Comparison of ENCODE assay signal across 8 mouse cellular contexts in genomic region chr16:34573856-34574491, GRCm38 (mm10). TPM values are rescaled to one million over a fixed set of nuclear protein-coding genes. Genes with fewer than 3 reads are reported as not detected.
DNase-seq lines count a peak whose midpoint lies in the region; ATAC-seq and TF ChIP-seq lines count a peak whose summit lies in the region.

No protein-coding gene starts in this region.

- H3K4me1 ChIP-seq in heart, adult 2 months (ENCODE audit: control insufficient read depth, insufficient read depth, low read length): no peaks in the 10 kb centered on the region
- H3K4me1 ChIP-seq in brown adipose tissue, adult 24 weeks (ENCODE audit: control insufficient read depth, insufficient read depth, insufficient read length, low read length): no peaks in the 10 kb centered on the region
- peaks cover 16% of the 10 kb centered on the region for H3K4me1 ChIP-seq in heart, embryonic 12.5 days (replicated peaks)
- peaks cover 9% of the 10 kb centered on the region; the same call in 1 of the 2 replicates for H3K4me1 ChIP-seq in liver, embryonic 11.5 days (replicated peaks; ENCODE audit: control insufficient read depth, insufficient read depth, low read length)
- peaks cover 1% of the 10 kb centered on the region; the same call in 1 of the 2 replicates for H3K4me1 ChIP-seq in small intestine, adult 2 months (ENCODE audit: control insufficient read depth, insufficient read depth, insufficient read length, low read length)

- H3K9ac ChIP-seq in heart, adult 2 months (ENCODE audit: low read depth, low read length): peak overlapping the region; percentile 93
- H3K9ac ChIP-seq in heart, embryonic 12.5 days: peak overlapping the region; percentile 93
- peak overlapping the region; percentile 66 for H3K9ac ChIP-seq in liver, embryonic 11.5 days (ENCODE audit: low read depth, low read length)

- H3K27me3 ChIP-seq in heart, adult 2 months (ENCODE audit: control insufficient read depth, insufficient read depth, low read length): peaks cover 2% of the 10 kb centered on the region; the same call in 1 of the 2 replicates
- no peaks in the 10 kb centered on the region for H3K27me3 ChIP-seq in heart, embryonic 12.5 days (replicated peaks)
- peaks cover 50% of the 10 kb centered on the region for H3K27me3 ChIP-seq in liver, embryonic 11.5 days (replicated peaks; ENCODE audit: control insufficient read depth, insufficient read depth, low read length)
- peaks cover 27% of the 10 kb centered on the region for H3K27me3 ChIP-seq in small intestine, adult 2 months (ENCODE audit: control insufficient read depth, insufficient read depth, low read length)

- peak in 1 of 2 experiments; percentile 43 for DNase-seq in heart, adult 2 months
- DNase-seq in heart, adult 8-10 months (ENCODE audit: low spot score): no peak
- DNase-seq in 3134 (ENCODE audit: extremely low read depth, insufficient read length, low spot score): peak; percentile 83
- no peak for DNase-seq in liver, embryonic 11.5 days (ENCODE audit: low spot score)
- no peak for DNase-seq in urinary bladder, postnatal 10 days (ENCODE audit: low spot score)

- H3K27ac ChIP-seq in heart, adult 2 months: peak overlapping the region; percentile 74
- H3K27ac ChIP-seq in brown adipose tissue, adult 24 weeks (replicated peaks; ENCODE audit: low read depth, low read length): peak overlapping the region; percentile 38; the same call in 1 of the 2 replicates
- peak overlapping the region; percentile 76 for H3K27ac ChIP-seq in heart, embryonic 12.5 days (ENCODE audit: poor library complexity, severe bottlenecking)
- H3K27ac ChIP-seq in liver, embryonic 11.5 days (ENCODE audit: low read depth, low read length): no peak overlapping the region; the same call in 1 of the 2 replicates
- H3K27ac ChIP-seq in small intestine, adult 2 months (ENCODE audit: insufficient read depth, low read depth, low read length): no peak overlapping the region

- ATAC-seq in heart, embryonic 12.5 days (ENCODE audit: insufficient number of reproducible peaks, low FRiP score): peak; percentile 75
- ATAC-seq in liver, embryonic 11.5 days (replicated peaks; ENCODE audit: low FRiP score): peak; percentile 49; the same call in 1 of the 2 replicates

- H3K4me2 ChIP-seq in heart, embryonic 12.5 days: peak overlapping the region; percentile 94
- H3K4me2 ChIP-seq in liver, embryonic 11.5 days: peak overlapping the region; percentile 79

- whole genome bisulfite sequencing in heart, adult 2 months: 4% methylated on average over 37 of the region's 42 CpGs
- WGBS in heart, embryonic 12.5 days: under 1% methylated on average over 41 of the region's 42 CpGs
- WGBS in liver, embryonic 11.5 days: 2% methylated on average over 31 of the region's 42 CpGs
- WGBS in small intestine, adult 2 months: 3% methylated on average over 42 of the region's 42 CpGs

- no peaks in the 10 kb centered on the region for H3K36me3 ChIP-seq in heart, adult 2 months (ENCODE audit: control insufficient read depth, insufficient read depth, low read length)
- no peaks in the 10 kb centered on the region for H3K36me3 ChIP-seq in heart, embryonic 12.5 days
- H3K36me3 ChIP-seq in liver, embryonic 11.5 days (ENCODE audit: control insufficient read depth, insufficient read depth, low read length): no peaks in the 10 kb centered on the region
- H3K36me3 ChIP-seq in small intestine, adult 2 months (ENCODE audit: control insufficient read depth, insufficient read depth, low read length): no peaks in the 10 kb centered on the region

- TF ChIP-seq EP300 in heart, adult 2 months (IDR thresholded peaks at IDR 0.05; ENCODE audit: insufficient read depth, low read depth, low read length): no peak

- H3K9me3 ChIP-seq in heart, embryonic 12.5 days (replicated peaks): no peaks in the 10 kb centered on the region
- H3K9me3 ChIP-seq in liver, embryonic 11.5 days (ENCODE audit: control insufficient read depth, low read length): no peaks in the 10 kb centered on the region

- H3K4me3 ChIP-seq in heart, adult 2 months: peak overlapping the region; percentile 68
- peak overlapping the region; percentile 80 for H3K4me3 ChIP-seq in brown adipose tissue, adult 24 weeks (ENCODE audit: insufficient read depth, low read depth, low read length)
- peak overlapping the region; percentile 73 for H3K4me3 ChIP-seq in heart, embryonic 12.5 days
- peak overlapping the region; percentile 71 for H3K4me3 ChIP-seq in liver, embryonic 11.5 days (ENCODE audit: low read depth, low read length)
- H3K4me3 ChIP-seq in small intestine, adult 2 months (ENCODE audit: low read depth, low read length): peak overlapping the region; percentile 60

- TF ChIP-seq CTCF in heart, adult 2 months (IDR thresholded peaks at IDR 0.05): no peak
- TF ChIP-seq CTCF in small intestine, adult 2 months (IDR thresholded peaks at IDR 0.05; ENCODE audit: extremely low read depth, insufficient read length, insufficient replicate concordance, low read depth, low read length): 0 out of 2 replicates have a peak, but pooled peaks have one; percentile 2

- intact Hi-C loops in heart, adult 2 months (cut with DNase I): loop anchor here (2.0 to 5.0 kb wide), 4 partner anchors 43 to 229 kb away; no protein-coding TSS in a partner anchor

- H3K79me2 ChIP-seq in heart, adult 2 months (replicated peaks; ENCODE audit: control insufficient read depth, insufficient read depth, low read length): no peaks in the 10 kb centered on the region

- TF ChIP-seq POLR2A in heart, adult 2 months (IDR thresholded peaks at IDR 0.05; ENCODE audit: insufficient read depth, low read depth, low read length): no peak
- no peak for TF ChIP-seq POLR2A in small intestine, adult 2 months (IDR thresholded peaks at IDR 0.05; ENCODE audit: low read depth, low read length)

RNA-seq across cellular contexts. Expression of gene Kalrn, which starts 0.6 kb away (rescaled TPM):
- 10 to 100 TPM; 26.1 to 31.8 TPM for total RNA-seq in heart, adult 2 months (2021)
- polyA plus RNA-seq in heart, adult 2 months (2012; rRNA removed): 8.2 and 13.6 TPM in 2 replicates
- total RNA-seq in heart, adult 8-10 months (2022): 10 to 100 TPM; 25.1 to 32.5 (median 29.6) TPM
- polyA plus RNA-seq in brown adipose tissue, adult 24 weeks (2012; ENCODE audit: insufficient read depth, insufficient read length, missing spikeins): 1.5 and 2.0 TPM in 2 replicates
- 29.3 and 30.5 TPM in 2 replicates for polyA plus RNA-seq in heart, embryonic 12.5 days (2016; fragmentation: Nextera tagmentation; extraction: Ambion mirVana)
- polyA plus RNA-seq in liver, embryonic 11.5 days (2014; fragmentation: Nextera tagmentation; extraction: Ambion mirVana): 25.1 and 25.4 TPM in 2 replicates
- polyA plus RNA-seq in small intestine, adult 2 months (2012; rRNA removed): 14.8 and 43.0 TPM in 2 replicates

Comparison
In these comparisons a context has a peak if more than half of its experiments do, and no peak if none do; other contexts are left out.
1. H3K27ac ChIP-seq: peak in heart, adult 2 months (single experiment), brown adipose tissue, adult 24 weeks (single experiment) and heart, embryonic 12.5 days (single experiment); none in liver, embryonic 11.5 days (single experiment) and small intestine, adult 2 months (single experiment).
2. Peak in every context shown above with its lines, with median percentiles within 50 percentile points of each other: H3K4me3 ChIP-seq and H3K9ac ChIP-seq.